Mouse (Mus musculus) lung, adult 2 months (tissue): ENCODE data around the gene Cops4.

Experiments
- CTCF ChIP-seq: fragments of 200-500 bp; IDR thresholded peaks from 2 replicates; pipeline ENCODE4 v1.5.1; 2011; ENCODE audit warnings: mild to moderate bottlenecking, low read length, control low read depth; ENCODE audit not compliant: insufficient read depth
- POLR2A ChIP-seq: fragments of 200-500 bp; IDR thresholded peaks from 2 replicates; pipeline ENCODE4 v1.6.1; 2011; ENCODE audit warnings: low read depth, mild to moderate bottlenecking, control low read depth, low read length, borderline replicate concordance; ENCODE audit errors: extremely low read depth

- TF ChIP-seq CTCF (no peak), POLR2A (no peak)
These were observed 17.7 kb downstream of the Cops4 start for GRCm38 (mm10) chr5:100535826-100536225.
